Mouse (Mus musculus) kidney, embryonic 14.5 days (tissue): ENCODE measurements at regions not wholly inside any gene's neighbourhood (a gene's known extent, or its start where the extent isn't known, plus 50 kb on each side); places are given as distances from the start of the nearest gene placed in this dataset.

ENCODE experiments used
- ATAC-seq: fragments of 200-750 bp; cut with Nextera tagmentation; 2 replicates; pipeline ENCODE4 v1.8.0; 2017; ENCODE audit warnings: moderate number of reproducible peaks, mild to moderate bottlenecking, moderate TSS enrichment, moderate library complexity; ENCODE audit not compliant: low FRiP score, low TSS enrichment
- H3K27ac ChIP-seq: fragments of 300-500 bp; sonication (generic); 2 replicates; pipeline ENCODE4 v1.5.1; 2014; ENCODE audit warnings: low read depth, mild to moderate bottlenecking, low read length, moderate library complexity, mixed read lengths
- H3K27me3 ChIP-seq: fragments of 300-500 bp; sonication (generic); 2 replicates; pipeline ENCODE4 v1.6.1; 2014; ENCODE audit warnings: mild to moderate bottlenecking, low read length; ENCODE audit not compliant: control insufficient read depth, insufficient read depth
- H3K36me3 ChIP-seq: fragments of 300-500 bp; sonication (generic); 2 replicates; pipeline ENCODE4 v1.6.1; 2014; ENCODE audit warnings: low read length, mixed read lengths; ENCODE audit not compliant: control insufficient read depth, insufficient read depth
- H3K4me1 ChIP-seq: fragments of 300-500 bp; sonication (generic); 2 replicates; pipeline ENCODE4 v1.6.1; 2014; ENCODE audit warnings: low read length, mixed read lengths; ENCODE audit not compliant: control insufficient read depth, insufficient read depth
- H3K4me2 ChIP-seq: fragments of 300-500 bp; sonication (generic); replicated peaks from 2 replicates; pipeline ENCODE4 v1.6.1; 2014; ENCODE audit warnings: low read depth, mild to moderate bottlenecking, low read length
- H3K4me3 ChIP-seq: fragments of 300-500 bp; sonication (generic); 2 replicates; pipeline ENCODE4 v1.5.1; 2014; ENCODE audit warnings: mild to moderate bottlenecking, low read length
- H3K9ac ChIP-seq: fragments of 300-500 bp; sonication (generic); 2 replicates; pipeline ENCODE4 v1.6.1; 2014; ENCODE audit warnings: low read depth, mild to moderate bottlenecking, low read length, moderate library complexity
- H3K9me3 ChIP-seq: fragments of 300-500 bp; sonication (generic); 2 replicates; pipeline ENCODE4 v1.6.1; 2016; ENCODE audit warnings: low read length; ENCODE audit not compliant: control insufficient read depth
- WGBS: fragments of 180-500 bp; shearing (Covaris S2); extraction: QIAGEN DNeasy Blood & Tissue Kit; methylation state at CpG from one replicate; pipeline ENCODE4 v1.1.7; 2014; 5-methylcytosine and 5-hydroxymethylcytosine counted together

DNA sequence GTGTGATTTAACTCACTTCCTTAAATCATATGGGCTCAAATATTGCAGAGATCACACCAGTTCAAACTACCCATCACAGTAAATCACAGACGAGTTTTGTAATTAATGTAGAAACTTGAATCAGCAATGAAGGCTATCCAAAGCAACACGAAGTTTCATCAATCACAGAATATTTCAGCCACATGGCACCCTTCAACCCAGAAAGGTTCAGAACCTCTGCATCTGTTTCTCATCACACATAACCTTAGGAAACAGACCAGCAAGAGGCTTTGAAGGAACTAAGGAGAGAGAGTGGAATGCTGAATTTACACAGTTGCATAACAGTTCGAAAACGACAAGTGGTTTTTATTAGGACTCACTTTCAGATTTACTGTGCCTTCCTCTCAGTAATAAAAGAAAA lies 1494.0 kb upstream of the Sel1l start:
- Histone ChIP-seq H3K36me3 (no peaks in the 10 kb centered on the region), H3K9me3 (no peaks in the 10 kb centered on the region), H3K4me3 (no peak overlapping the region), H3K4me2 (no peak overlapping the region), H3K27ac (no peak overlapping the region), H3K9ac (no peak overlapping the region), H3K27me3 (no peaks in the 10 kb centered on the region), H3K4me1 (no peaks in the 10 kb centered on the region)
- 33% methylated on average over 4 of the region's 4 CpGs for WGBS
- peak; percentile 86; the same call in 1 of the 2 replicates for ATAC-seq

DNA sequence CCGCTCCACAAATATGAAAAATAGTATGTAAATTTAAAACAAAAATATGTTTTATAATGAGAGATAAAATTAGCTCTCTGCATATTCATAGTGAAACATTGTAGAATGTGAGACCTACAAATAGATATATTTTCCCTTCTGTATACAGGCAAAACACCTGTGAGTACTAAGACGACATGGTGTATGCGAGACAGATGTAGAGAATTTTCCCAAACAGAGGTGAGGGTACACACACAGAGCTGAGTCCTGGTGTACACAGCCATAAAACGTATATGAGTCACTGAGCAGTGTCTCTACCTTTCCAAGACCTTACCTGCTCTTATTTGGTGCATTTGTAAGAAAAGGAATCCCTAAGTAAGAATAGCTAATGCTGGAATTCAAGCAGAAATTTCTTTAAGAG lies 1493.6 kb upstream of the Sel1l start:
- no peak overlapping the region for H3K27ac ChIP-seq
- no peak for ATAC-seq
- no peaks in the 10 kb centered on the region for H3K27me3 ChIP-seq
- H3K9ac ChIP-seq, result no peak overlapping the region
- 66% methylated on average over 4 of the region's 4 CpGs for WGBS
- H3K9me3 ChIP-seq, result no peaks in the 10 kb centered on the region
- H3K4me1 ChIP-seq, result no peaks in the 10 kb centered on the region
- H3K36me3 ChIP-seq, result no peaks in the 10 kb centered on the region
- H3K4me3 ChIP-seq, result no peak overlapping the region
- H3K4me2 ChIP-seq, result no peak overlapping the region

DNA sequence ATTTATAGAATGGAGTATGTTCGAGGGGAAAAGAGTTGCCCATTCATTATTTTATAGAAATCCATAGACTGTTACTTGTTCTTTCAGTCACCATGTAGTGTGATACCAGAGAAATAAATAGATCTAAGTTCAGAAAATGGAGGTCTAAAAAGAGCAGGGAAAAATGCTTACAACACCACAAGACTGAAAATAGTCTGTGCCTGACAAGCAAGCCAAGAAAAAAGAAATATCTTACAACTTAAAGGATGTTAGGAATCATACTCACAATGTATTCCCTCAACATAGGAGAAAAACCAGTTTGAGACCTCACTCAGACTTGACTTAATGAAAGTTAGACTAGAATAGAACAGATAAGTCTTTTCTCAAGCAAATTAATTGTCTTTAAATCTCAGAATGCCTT lies 1486.6 kb upstream of the Sel1l start:
- Histone ChIP-seq H3K27me3 (no peaks in the 10 kb centered on the region), H3K9me3 (no peaks in the 10 kb centered on the region), H3K4me3 (no peak overlapping the region), H3K27ac (no peak overlapping the region), H3K4me1 (no peaks in the 10 kb centered on the region), H3K9ac (no peak overlapping the region), H3K36me3 (no peaks in the 10 kb centered on the region), H3K4me2 (no peak overlapping the region)
- WGBS, result 93% methylated on average over 1 of the region's 1 CpGs
- no peak for ATAC-seq

DNA sequence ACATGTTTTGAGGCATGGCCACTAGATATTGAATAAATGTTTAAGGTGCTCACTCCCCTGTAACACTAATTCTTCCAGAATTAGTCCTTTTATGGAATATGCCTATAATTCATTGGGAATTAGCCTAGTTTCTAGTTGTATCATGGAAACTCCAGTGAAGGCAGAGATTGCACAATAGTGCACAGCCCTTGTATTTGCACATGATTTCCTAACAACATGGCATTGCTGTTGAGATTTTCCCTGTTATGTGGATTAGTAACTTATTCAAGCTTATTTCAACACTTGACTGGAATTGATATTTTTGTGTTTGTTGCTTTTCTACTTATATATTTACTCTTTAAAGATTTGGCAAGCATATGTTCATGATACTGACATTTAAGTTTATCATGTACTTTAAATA lies 1463.3 kb upstream of the Sel1l start:
- ATAC-seq, result no peak
- Histone ChIP-seq H3K27me3 (no peaks in the 10 kb centered on the region), H3K27ac (no peak overlapping the region), H3K4me3 (no peak overlapping the region), H3K9ac (no peak overlapping the region), H3K9me3 (no peaks in the 10 kb centered on the region), H3K4me2 (no peak overlapping the region), H3K4me1 (no peaks in the 10 kb centered on the region), H3K36me3 (no peaks in the 10 kb centered on the region)

DNA sequence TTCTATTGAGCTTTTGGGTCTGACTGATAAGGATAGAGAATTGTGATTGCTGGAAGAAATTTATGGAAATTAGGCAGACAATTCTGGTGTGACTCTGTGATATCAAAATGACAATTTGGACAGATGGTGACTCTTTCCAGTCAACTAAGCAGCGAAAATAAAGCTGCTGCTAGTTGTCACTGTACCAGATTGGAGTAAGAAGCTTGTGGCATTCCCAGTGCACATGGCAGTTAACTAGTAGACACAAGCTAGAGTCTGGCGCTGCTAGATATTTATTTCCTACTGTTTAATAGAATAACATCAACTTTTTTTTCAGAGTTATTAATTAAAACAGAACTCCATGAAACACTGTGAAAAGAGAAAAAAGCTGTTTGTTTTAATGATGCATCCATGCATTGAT lies 1432.9 kb upstream of the Sel1l start:
- no peaks in the 10 kb centered on the region for H3K36me3 ChIP-seq
- no peak overlapping the region for H3K4me3 ChIP-seq
- H3K4me2 ChIP-seq, result no peak overlapping the region
- no peaks in the 10 kb centered on the region for H3K27me3 ChIP-seq
- H3K9me3 ChIP-seq, result no peaks in the 10 kb centered on the region
- ATAC-seq, result no peak
- H3K27ac ChIP-seq, result no peak overlapping the region
- no peak overlapping the region for H3K9ac ChIP-seq
- H3K4me1 ChIP-seq, result no peaks in the 10 kb centered on the region
- 76% methylated on average over 2 of the region's 2 CpGs for WGBS

DNA sequence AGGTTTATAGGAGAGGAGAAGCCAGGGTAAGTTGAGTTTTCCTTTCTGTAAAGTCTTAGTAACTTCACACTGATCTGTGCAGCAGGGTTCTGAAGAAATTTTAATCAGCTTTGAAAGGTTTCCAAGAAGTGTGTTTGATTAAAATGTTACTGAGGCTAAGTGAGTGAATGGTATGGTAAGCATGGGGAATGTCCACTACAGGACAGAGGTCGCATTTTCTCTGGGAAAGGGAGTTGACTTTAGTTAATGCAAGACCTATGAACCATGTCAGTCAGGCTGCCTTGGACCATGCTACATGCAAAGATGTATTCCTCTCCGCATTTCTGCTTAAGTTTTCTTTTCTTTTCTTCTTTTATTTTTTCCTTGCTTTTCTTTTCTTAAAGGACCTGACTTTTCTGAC lies 1424.7 kb upstream of the Sel1l start:
- Histone ChIP-seq H3K9ac (no peak overlapping the region), H3K4me3 (no peak overlapping the region), H3K36me3 (no peaks in the 10 kb centered on the region), H3K27ac (no peak overlapping the region), H3K27me3 (no peaks in the 10 kb centered on the region), H3K4me2 (no peak overlapping the region), H3K4me1 (no peaks in the 10 kb centered on the region), H3K9me3 (no peaks in the 10 kb centered on the region)
- 67% methylated on average over 2 of the region's 2 CpGs for WGBS
- ATAC-seq, result peak; percentile 77; the same call in 1 of the 2 replicates

DNA sequence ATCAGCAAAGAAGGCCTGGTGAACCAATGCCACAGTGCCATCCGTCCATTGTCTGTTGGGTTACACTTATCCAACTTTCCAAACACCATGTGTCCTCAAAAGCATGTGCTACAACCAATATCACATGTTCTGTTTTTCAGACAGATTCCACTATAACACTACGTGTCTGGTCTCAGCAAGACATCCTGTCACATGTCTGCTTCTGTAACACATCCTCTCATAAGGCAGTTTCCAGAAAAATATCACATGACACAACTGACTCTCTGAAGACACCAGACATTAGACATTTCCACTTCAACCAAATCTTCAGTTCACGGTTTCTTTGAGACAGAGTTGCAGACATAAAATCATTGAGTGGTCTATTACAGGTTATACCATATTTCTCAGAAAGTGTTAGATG lies 1381.3 kb upstream of the Sel1l start:
- H3K4me1 ChIP-seq, result no peaks in the 10 kb centered on the region
- ATAC-seq, result no peak
- H3K4me3 ChIP-seq, result no peak overlapping the region
- no peak overlapping the region for H3K27ac ChIP-seq
- H3K4me2 ChIP-seq, result no peak overlapping the region
- H3K9me3 ChIP-seq, result no peaks in the 10 kb centered on the region
- 89% methylated on average over 3 of the region's 3 CpGs for WGBS
- no peaks in the 10 kb centered on the region for H3K36me3 ChIP-seq
- no peak overlapping the region for H3K9ac ChIP-seq
- H3K27me3 ChIP-seq, result no peaks in the 10 kb centered on the region

DNA sequence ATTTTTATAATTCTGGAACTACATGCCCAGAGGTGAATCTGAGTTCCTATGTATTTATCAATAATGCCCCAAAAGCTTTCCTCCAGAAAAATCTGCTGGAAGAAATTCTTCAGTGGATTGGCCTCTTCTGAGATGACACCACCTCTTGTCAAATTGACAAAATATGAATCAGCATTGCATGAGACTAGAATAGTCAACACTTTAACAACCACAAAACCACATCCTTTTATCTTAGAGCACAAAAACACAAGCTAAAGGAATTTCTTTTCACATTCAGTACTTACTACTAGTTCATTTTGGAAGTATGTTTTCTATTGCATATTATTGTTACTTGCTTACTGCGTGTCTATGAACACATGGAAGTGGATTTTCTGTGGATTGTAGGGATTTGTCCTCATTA lies 1377.9 kb upstream of the Sel1l start:
- no peak overlapping the region for H3K9ac ChIP-seq
- no peak overlapping the region for H3K27ac ChIP-seq
- no peak overlapping the region for H3K4me3 ChIP-seq
- no peaks in the 10 kb centered on the region for H3K36me3 ChIP-seq
- no peaks in the 10 kb centered on the region for H3K4me1 ChIP-seq
- no peaks in the 10 kb centered on the region for H3K9me3 ChIP-seq
- WGBS, result 86% methylated on average over 1 of the region's 1 CpGs
- no peak for ATAC-seq
- H3K27me3 ChIP-seq, result no peaks in the 10 kb centered on the region
- H3K4me2 ChIP-seq, result no peak overlapping the region

DNA sequence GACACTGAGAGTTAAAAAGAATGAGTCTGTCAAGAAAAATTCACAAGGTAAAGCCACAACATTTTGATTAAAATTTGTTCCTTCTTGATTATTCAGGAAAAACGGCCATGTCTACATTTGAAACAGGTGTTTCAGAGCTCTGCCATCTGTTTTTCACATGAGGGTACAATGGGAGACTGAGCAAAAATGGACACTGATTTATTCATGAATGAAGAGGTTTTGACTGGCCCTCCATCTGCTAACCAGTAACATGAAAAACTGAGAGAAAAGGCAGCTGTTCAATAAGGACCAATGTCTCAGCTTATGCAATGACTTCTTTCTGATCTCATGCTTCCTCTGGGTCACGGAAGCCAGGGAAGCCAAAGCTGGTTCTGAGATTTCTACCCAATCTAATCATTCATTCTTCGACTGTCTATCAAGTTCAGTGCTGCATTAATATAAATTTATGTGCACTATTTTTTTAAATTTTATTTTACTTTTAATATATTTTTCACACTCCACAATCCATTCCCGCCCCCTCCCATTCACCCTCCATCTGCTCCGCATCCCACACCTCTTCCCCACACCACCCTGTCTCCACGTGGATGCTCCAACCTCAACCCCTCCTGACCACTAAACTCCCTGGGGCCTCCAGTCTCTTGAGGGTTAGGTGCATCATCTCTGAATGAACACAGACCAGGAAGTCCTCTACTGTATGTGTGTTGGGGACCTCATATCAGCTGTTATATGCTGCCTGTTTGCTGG lies 1372.4 kb upstream of the Sel1l start:
- H3K27me3 ChIP-seq, result no peaks in the 10 kb centered on the region
- H3K36me3 ChIP-seq, result no peaks in the 10 kb centered on the region
- H3K27ac ChIP-seq, result no peak overlapping the region
- H3K9me3 ChIP-seq, result no peaks in the 10 kb centered on the region
- H3K4me3 ChIP-seq, result no peak overlapping the region
- H3K4me1 ChIP-seq, result no peaks in the 10 kb centered on the region
- no peak overlapping the region for H3K4me2 ChIP-seq
- WGBS, result 89% methylated on average over 6 of the region's 6 CpGs
- no peak for ATAC-seq
- no peak overlapping the region for H3K9ac ChIP-seq
